Mouse (Mus musculus) induced T-regulatory cell, adult 2 months (primary cell): Measurements from ENCODE around the gene Epha1.

Experiments
- DNase-seq: peaks from one replicate; pipeline ENCODE4 v3.0.0-alpha.2; 2012; ENCODE audit warnings: low read depth

The Epha1 gene

GRCm38 (mm10) chr6:42372816-42373547, at the start of gene Epha1:
Epha1 (minus strand) TSS chr6:42373268.
- DNase-seq: peak; percentile 81

- DNase-seq: no peak
Observed at GRCm38 (mm10) chr6:42421439-42421838, 48.4 kb upstream of the Epha1 start.

- DNase-seq: no peak
Observed at GRCm38 (mm10) chr6:42419443-42419842, 46.4 kb upstream of the Epha1 start.

GRCm38 (mm10) chr6:42405134-42405533, 32.1 kb upstream of the Epha1 start, which contains the start of gene Tas2r135:
Tas2r135 (plus strand) TSS chr6:42405434.
- no peak for DNase-seq

GRCm38 (mm10) chr6:42399938-42400337, 26.9 kb upstream of the Epha1 start, which contains the start of gene Tas2r143:
Tas2r143 (plus strand) TSS chr6:42400238.
- DNase-seq: no peak

- DNase-seq: no peak
Observed at GRCm38 (mm10) chr6:42398998-42399397, 25.9 kb upstream of the Epha1 start.

GRCm38 (mm10) chr6:42398285-42398684, 25.2 kb upstream of the Epha1 start:
- DNase-seq: no peak

- no peak for DNase-seq
Observed at GRCm38 (mm10) chr6:42397041-42397657, 24.1 kb upstream of the Epha1 start.

GRCm38 (mm10) chr6:42395960-42396809, 23.1 kb upstream of the Epha1 start:
- no peak for DNase-seq

- no peak for DNase-seq
Observed at GRCm38 (mm10) chr6:42391796-42392330, 18.8 kb upstream of the Epha1 start.

- DNase-seq: no peak
Observed at GRCm38 (mm10) chr6:42385635-42386034, 12.6 kb upstream of the Epha1 start.

- no peak for DNase-seq
Observed at GRCm38 (mm10) chr6:42383360-42383759, 10.3 kb upstream of the Epha1 start.

GRCm38 (mm10) chr6:42381916-42382381, 8.9 kb upstream of the Epha1 start:
- DNase-seq: no peak

- DNase-seq: no peak
Observed at GRCm38 (mm10) chr6:42381221-42381620, 8.2 kb upstream of the Epha1 start.

GRCm38 (mm10) chr6:42380416-42381144, 7.5 kb upstream of the Epha1 start:
- DNase-seq: peak; percentile 71

GRCm38 (mm10) chr6:42379551-42379950, 6.5 kb upstream of the Epha1 start:
- DNase-seq: no peak

GRCm38 (mm10) chr6:42377280-42377679, 4.2 kb upstream of the Epha1 start:
- no peak for DNase-seq

GRCm38 (mm10) chr6:42376504-42377019, 3.5 kb upstream of the Epha1 start:
- peak; percentile 13 for DNase-seq

GRCm38 (mm10) chr6:42376016-42376415, 2.9 kb upstream of the Epha1 start:
- no peak for DNase-seq

- DNase-seq: no peak
Observed at GRCm38 (mm10) chr6:42375131-42375530, 2.1 kb upstream of the Epha1 start.

GRCm38 (mm10) chr6:42374701-42375100, 1.6 kb upstream of the Epha1 start:
- no peak for DNase-seq
